Mouse (Mus musculus) lung, postnatal 14 days (tissue): ENCODE data around the gene Prss36.

ENCODE experiments used
- DNase-seq: peaks from one replicate; pipeline ENCODE4 v3.0.0; 2021

Gene Prss36

DNA sequence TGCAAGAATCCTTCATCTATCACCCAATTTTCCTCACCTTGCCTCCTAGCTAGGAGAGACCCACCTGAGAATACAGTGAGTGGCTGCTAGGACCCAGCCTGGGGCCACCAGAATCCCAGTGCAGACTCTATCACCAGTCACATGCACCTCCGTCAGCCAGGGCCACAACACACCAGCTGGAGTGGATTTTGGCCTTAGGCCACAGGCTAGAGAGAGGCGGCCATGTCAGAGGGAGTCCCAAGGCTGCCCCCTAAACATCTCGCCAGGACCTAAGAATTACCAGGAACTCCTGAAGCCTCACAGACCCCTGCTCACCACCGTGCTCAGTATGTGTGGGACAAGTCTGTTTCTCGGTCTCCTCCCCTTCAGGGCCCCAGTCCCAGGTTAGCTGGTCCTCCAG is 12.4 kb downstream of the Prss36 start:
- DNase-seq: no peak

DNA sequence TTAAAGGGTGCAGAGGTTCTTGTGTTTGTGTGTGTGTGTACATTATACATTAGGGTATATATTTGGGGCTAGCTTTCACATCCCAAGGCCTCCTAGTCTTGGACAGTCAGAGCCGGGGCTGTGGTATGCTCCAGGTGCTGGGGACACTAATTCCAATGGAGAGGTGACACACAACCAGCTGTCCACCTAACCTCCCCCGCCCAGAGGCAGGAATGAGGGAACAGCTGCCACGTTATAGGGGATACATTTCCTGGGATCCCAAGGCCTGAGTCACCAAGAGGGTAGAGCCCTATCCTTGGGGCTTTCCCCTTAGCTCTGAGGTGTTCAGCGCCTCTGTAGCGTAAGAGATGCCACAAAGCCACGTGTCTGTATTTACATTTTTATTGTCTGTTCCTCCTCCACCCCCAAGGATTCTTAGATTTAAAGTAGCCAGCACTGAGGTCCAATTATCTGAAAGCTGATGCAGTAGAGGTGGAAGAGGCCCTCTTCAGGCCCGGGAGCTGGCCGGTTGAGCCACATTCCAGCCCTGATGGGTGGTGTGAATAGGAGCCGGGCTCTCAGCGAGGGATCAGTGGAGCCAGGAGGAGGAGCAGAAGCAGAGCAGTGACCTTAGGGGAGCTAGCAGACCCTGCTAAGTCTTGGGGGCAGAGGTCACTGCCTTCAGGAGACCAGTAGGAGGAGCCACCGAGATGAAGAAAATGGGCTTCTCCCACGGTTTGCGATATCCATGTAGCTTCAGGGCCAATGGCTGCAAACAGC is 14.1 kb downstream of the Prss36 start:
- DNase-seq: peak; percentile 63

DNA sequence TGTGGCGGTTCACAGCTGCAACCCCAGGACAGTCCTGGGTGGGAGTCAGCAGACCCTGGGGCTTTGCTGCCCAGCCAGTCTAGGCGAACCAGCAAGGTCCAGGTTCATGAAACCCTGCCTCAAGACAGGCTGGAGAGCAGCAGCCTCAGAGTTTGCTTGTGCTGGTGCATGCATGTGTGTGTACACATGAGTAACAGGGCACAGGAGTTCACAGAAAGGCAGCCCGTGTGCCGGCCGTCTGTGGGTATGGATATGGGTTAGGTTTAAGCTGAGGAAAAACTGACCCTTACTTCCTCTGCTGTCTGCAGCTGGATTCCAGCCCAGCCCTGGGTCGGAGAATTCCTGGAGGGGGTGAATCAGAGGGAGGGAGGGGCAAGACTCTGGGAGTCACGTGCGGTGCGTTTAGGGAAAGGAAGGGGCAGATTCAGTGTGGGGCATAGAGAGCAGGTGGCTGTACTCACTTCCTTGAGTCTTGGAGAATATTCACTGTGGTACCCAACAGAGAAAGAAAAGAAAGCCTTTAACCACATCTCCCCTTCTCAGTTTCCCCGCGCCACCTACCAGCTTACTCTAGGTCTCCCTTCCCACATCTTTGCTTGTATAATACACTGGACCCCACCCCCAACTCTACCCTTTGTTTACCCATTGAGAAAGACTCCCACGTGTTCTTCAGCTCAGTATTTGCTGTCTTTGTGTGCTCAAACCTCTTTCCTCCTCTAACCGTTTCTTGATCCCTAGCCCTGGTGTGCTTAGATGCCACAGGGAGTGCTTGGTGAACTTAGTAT is 15.0 kb downstream of the Prss36 start:
- DNase-seq: peak; percentile 63

DNA sequence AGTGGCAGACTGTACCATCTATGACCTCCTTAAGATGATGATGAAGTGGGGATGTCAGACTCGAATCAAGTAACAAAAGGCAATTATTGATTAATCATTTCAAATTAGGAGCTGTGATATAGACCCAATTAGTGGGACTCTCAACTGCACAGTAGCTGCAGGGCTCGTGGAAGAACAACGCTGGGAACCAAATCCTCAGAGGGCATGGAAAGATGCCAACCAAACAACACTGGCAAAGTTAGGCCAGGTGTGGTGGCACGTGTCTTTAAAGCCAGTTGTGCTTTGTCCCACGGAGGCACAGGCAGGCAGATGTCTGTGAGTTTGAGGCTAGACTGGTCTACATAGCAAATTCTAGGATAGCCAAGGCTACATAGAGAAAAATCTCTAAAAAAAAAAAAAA is 15.9 kb downstream of the Prss36 start:
- DNase-seq: no peak

DNA sequence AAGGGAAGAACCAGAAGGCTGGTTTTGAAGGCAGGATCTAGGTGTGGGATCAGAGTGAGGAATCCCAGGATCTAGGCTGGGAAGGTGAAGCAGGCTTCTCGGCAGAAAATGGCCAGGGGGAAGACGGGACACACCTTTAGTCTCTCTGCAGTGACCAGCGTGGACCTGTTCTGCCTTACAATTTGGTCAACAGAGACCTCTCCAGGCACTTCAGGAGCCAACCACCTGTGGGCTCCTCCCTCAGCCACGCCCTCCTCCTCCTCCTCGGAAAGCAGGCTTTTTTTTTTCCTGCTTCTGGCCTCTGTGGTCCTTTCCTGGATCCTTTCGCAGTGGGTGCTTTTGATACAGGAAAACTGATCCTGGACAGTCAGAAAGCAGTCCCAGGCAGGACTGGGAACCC is 16.6 kb downstream of the Prss36 start, which contains the start of gene Prss8:
Gene Prss8 (minus strand): TSS at position 182 of the 400 bp plus-strand sequence.
- DNase-seq: peak; percentile 74

DNA sequence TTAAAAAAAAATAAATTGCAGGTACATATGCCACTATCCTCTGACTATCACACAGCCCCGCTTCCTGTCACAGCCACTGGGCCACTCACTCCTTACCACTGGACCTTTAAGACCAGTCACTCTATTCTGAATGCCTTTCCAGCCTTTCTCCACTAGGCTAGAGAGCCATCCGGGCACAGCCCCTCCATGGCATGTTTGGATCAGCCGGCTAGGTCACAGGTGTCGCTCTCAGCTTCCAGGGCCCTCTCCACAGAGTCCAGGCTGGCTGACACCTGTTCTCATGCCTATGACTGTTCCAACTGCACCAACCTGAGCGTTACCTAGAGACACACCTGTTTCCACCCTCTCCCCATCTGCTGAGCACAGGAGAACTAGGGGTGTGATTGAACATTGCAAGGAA is 17.9 kb downstream of the Prss36 start:
- DNase-seq: no peak

DNA sequence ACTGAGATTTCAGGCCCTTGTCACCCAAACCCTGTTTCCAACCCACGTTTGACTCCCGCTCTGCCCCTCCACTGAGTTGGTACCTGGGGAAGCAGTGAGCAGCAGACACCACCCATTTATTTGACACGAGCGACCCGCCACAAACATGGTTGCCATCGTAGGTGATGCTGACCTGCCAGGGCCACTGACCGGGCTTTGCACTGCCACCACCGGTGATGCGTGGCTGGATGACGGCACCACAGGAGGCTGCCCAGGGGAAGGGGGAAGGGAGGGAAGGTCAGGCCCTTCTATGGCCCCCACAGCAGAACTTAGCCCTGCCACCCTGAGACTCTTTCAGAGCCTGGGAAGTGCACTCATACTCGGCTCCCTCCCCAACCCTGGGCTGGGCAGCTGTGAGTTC is 18.8 kb downstream of the Prss36 start:
- DNase-seq: no peak

DNA sequence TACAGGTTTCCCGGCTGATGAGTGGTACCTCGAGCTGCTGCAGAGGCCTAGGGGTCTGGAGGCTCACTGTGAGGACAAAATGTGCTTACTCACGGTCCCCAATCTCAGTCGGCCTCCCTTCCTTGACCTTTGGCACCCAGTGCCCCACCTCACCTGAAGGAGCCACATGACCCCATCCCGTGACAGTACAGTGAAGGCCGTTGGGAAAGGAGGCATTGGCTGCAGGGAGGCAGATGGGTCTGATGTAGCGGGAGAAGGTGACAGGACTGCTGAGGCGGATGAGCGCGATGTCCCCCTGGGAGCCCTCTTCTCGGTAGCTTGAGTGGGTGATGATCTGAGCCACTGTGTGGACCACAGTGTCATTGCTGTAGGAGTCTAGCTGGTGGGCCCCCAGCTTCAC is 19.7 kb downstream of the Prss36 start:
- DNase-seq: no peak

DNA sequence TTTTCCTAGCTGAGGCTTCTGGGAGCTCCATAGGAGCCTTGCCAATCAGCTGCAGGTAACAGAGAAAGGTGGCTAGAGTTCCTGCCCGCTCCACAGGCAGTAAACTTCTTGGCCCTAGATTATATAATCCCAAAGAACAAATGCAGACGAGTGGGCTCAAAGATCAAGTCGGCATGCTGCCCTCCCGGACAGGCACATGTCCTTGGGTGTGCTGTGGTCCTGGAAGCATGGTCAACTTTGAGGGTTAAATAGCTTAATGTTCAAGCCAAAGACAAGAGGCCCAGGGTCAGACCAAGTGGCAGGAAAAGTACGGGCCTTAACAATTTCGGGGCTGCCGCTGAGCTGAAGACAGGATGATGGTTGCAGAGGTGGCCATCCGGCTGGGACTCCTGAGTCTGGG is 20.5 kb downstream of the Prss36 start:
- no peak for DNase-seq

DNA sequence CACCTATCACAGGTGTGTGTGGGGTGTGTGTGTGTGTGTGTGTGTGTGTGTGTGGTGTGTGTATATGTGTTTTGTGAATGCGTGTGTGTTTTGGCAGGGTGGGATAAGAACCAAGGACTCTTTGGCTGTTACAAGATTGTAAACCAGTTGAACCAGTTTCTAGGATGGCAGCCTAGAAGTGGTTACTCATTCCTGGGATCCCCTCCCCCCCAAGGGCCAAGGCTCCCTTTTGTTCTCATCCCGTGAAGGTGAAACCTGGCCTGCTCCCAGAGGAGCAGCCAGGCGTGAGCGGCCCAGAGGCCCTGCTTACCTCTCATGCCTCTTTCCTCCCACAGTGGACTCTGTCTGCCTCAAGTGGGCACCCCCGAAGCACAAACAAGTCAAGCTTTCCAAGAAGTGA is 21.3 kb downstream of the Prss36 start:
- DNase-seq: peak; percentile 66

DNA sequence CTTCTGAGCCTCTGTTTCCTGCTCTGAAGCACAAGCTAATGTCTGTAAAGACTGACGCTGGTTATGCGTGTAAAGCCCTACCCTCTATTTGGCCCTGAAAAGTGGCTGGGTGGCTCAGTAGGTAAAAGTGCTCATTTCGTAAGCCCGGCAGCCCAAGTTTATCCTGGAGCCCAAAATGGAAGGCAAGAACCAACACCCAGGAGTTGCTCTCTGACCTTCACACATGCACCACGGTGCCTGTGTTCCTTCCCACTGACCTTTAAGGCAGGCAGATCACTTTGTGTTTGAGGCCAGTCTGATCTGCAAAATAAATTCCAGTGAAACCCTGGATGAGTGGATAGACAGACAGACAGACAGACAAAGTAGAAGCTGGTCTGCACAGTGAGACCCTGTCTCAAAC is 22.8 kb downstream of the Prss36 start:
- no peak for DNase-seq

DNA sequence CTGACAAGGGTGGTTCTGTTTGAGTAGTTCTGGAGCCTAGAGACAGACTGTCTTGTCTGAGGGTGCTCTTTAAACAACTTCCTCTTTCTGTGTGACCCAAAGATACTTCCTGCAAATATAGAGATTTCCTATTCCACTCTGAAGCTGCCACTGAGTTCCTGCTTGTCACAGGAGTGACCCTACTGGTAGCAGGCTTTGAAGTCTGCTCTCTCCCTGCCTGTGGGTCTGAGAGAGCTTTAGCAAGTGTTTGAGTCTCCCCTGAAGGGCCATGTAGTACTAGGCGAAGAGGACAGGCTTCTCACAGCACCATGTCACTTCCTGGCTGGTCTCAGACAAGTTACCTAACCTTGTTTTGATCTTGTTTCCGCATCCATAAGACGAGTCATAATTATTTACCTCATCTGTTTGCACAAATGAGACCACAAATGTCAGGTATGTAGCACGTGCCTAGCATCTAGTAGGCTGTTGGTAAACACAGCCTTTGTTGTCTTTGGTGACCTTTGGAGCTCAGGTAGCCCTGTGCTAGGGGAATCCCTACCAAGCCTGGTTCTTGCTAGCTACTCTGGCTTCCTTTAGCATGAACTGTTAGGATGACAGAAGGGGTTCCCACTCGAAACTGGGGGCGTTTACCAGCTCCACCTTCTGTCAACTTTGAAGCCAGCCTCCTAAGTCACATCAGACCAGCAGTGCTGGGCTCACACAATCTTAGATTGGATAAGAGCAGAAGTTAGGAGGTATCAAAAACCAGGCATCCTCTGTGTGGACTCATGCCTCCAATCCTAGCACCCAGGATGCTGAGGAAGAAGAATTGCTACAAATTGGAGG is 23.9 kb downstream of the Prss36 start:
- no peak for DNase-seq

DNA sequence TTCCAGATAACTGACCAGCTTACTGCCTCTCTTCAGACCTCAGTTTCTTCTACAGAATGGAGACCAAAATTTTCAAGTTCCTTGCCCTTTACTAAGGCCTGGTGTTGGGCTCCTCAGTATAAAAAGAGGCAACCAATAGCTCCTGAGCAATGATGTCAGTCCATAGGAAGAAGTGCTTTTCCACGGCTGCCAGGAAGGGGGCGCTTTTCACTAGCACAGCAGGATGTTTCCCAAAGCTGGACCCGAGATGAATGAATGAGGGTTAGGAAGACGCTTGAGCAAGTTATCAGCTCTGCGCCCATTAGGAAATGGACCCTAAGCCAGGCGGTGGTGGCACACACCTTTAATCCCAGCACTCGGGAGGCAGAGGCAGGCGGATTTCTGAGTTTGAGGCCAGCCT is 25.0 kb downstream of the Prss36 start:
- DNase-seq: peak; percentile 45

DNA sequence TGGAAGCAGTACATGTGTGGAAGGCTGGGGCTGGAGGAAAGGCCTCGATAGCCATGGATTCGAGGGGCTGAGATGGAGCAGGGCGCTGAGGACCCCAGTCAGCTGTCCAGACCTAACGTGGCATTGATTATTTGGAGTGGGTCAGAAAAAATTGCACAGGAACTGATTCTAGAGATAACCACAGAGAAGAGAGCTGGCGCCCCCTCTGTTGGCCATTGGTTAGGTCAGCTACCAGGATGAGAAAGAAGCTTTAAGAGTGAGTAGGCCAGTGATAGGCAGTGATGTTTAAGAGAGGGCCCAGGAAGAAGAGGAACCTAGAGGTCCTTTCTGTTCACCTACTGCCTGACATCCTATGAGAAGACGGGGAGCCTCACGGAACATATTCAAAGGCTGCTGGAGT is 27.2 kb downstream of the Prss36 start:
- peak; percentile 43 for DNase-seq

DNA sequence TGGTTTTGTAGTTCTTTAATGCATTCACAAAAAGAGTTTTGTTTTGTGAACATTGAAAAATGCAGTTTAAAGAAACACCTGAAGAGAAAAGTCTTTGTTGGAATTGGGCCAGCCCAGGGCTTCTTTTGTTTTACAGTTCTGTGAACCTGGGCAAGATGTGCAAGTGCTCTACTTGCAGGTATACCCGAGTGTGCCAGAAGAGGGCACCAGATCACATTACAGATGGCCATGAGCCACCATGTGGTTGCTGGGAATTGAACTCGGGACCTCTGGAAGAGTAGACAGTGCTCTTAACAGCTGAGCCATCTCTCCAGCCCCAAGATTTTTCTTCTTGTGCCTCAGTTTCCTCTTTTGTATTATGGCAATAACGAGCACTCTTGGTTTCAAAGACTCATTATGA is 28.3 kb downstream of the Prss36 start:
- peak; percentile 74 for DNase-seq

DNA sequence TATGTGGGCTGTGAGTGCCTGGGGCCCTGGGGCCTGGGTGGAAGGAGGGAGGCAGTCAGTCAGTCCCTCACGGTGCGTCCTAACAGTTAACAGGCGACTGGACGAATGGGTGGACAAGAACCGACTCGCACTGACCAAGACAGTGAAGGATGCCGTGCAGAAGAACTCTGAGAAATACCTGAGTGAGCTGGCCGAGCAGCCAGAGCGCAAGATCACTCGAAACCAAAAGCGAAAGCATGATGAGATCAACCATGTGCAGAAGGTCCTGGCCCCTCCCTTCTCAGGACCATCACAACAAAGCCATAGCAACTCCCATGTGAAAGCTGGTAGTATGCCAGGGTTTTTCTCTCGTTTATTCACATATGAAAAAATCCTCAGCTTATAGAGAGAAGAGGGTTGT is 31.2 kb downstream of the Prss36 start:
- no peak for DNase-seq

DNA sequence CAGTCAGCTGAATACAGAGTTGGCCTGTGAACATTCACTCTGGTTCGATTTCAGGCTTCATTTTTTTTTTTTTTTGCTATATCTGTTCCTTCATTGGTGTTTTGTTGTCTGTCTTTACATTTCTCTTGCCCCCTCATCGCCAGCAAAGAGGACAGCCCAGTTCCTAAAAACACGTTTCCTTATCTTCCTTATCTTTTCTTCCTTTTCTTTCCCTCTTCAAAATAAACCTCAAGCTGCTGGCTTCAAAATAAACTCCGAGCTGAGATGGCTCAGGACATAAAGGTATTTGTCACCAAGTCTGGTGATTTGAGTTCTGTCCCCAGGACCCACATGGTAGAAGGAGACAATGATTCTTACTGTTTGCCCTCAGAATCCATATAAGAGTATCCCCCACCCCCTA is 33.6 kb downstream of the Prss36 start:
- DNase-seq: no peak

DNA sequence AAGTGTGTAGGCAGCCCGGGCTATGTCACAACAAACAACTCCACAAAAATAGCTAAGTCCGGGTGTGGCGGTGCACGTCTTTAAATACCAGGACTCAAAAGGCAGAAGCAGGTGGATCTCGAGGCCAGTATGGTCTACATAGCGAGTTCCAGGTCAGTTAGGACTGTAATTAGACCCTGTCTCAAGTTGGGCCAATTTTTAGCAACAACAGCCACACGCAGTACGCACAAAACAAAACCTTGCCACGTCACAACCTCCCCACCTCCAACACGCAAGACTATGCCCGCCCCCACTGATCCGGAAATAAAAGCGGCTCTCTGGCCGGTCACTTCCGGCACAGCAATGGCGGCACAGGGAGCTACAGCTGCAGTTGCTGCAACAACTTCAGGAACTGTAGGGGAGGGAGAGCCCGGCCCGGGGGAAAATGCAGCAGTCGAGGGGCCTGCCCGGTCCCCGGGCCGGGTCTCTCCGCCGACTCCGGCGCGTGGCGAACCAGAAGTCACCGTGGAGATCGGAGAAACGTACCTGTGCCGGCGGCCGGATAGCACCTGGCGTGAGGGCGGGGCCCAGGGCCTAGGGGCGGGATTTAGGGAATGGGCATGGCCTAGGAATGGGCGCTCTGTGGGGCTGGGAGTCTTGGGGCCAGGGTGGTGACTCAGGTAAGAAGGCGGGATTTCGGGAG is 34.2 kb downstream of the Prss36 start, which contains the start of gene Kat8:
Gene Kat8 (plus strand): TSS at position 327 of the 682 bp plus-strand sequence.
- DNase-seq: peak; percentile 89

DNA sequence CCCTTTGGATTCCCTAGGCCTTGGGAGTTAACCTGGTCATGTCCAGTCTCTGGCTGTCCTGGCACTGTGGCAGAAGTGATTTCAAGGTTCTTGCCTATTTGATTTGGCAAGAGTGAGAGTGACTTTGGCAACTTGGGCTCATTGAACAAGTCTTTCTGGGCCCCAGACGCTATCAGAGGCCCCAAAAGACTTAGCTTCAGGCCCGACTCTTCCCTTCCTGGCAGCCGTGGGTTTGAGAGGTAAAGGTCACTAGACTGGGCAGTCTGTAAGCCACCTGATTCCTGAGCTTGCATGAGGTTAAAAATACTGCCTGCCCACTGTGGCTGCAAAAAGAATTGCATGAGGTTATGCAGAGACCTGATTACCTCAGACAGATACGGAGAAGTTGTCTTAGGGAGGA is 37.9 kb downstream of the Prss36 start:
- no peak for DNase-seq

DNA sequence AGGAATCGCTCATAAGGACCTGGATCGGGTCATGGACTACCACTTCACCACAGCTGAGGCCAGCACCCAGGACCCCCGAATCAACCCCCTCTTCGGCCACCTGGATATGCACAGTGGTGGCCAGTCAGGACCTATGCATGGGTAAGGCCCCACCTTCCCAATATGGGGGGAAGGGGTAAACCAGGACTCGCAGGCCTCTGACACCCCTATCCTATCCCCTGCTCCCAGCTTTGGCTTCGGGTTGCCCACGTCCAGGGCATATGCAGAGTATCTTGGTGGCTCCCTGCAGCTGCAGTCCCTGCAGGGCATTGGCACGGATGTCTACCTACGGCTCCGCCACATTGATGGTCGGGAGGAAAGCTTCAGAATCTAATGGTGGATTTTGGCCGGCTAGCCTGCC is 38.6 kb downstream of the Prss36 start:
- no peak for DNase-seq

DNA sequence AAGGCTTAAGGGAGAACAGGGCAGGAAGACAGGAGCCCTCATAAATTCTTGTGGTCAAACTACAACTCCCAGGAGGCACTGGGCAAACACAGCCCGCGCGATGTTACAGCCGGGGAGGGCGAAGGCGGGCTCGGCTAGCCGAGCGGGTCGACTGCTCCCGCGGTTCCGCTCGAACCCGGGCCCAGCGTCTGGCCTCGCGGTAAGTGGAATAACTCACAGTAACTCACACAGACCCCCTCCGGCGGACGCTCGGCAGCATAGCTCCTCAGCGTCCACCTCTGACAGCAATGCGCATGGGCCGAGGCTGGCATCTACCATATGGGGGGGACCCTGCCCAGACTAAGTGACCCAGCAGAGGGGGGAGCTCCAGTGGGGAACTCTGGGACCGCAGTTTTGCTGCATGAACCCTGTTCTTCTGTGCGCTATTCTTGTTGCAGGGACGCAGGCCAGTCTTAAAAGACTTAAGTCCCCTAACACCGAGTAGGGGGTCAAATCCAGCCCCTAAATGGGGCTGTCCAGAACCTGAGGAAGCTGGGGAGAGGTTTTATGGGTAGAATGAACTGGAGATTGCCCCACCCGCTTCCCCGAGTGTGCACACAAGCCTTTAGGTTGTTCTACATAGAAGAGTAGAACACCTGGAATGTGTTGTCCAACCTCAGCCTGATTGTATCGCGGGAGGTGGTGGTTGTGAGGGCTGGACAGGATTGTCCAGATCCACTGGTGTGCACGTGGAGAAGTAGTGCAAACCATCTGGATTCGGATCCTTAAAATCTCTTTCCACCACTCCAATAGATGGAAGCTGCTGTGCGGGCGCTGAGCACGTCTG is 42.3 kb downstream of the Prss36 start, which contains the start of gene Bckdk:
Gene Bckdk (plus strand): TSS at position 112 of the 826 bp plus-strand sequence.
- peak; percentile 74 for DNase-seq

DNA sequence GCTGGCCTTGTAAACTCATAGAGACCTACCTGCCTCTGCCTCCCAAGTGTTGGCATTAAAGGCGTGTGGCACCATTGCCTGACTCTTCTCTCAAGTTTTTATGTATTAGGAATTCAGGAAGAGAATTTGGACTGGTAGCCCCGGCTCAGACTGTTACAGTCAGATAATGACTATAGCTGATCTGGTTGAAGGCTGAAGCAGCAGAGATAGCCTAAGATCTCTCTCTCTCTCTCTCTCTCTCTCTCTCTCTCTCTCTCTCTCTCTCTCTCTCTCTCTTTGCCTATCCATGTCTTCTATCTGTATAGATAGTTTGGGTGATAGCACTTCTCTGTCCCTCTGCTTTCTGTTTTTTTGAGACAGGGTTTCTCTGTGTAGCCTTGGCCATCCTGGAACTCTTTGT is 44.8 kb downstream of the Prss36 start:
- no peak for DNase-seq
